Mouse (Mus musculus) cerebellum, postnatal 14 days (tissue): ENCODE measurements around the gene Irak2.
"Not testable (repeated sequence)": the region's sequence is repeated elsewhere in the genome, so short reads cannot be mapped to it uniquely, and the experiment has no call there.

Experiments
- DNase-seq, 2 experiments: peaks; one replicate each; pipeline ENCODE4 v3.0.0; 2021; ENCODE audit warnings: mixed read lengths in 2 of 2

Irak2 gene

DNA sequence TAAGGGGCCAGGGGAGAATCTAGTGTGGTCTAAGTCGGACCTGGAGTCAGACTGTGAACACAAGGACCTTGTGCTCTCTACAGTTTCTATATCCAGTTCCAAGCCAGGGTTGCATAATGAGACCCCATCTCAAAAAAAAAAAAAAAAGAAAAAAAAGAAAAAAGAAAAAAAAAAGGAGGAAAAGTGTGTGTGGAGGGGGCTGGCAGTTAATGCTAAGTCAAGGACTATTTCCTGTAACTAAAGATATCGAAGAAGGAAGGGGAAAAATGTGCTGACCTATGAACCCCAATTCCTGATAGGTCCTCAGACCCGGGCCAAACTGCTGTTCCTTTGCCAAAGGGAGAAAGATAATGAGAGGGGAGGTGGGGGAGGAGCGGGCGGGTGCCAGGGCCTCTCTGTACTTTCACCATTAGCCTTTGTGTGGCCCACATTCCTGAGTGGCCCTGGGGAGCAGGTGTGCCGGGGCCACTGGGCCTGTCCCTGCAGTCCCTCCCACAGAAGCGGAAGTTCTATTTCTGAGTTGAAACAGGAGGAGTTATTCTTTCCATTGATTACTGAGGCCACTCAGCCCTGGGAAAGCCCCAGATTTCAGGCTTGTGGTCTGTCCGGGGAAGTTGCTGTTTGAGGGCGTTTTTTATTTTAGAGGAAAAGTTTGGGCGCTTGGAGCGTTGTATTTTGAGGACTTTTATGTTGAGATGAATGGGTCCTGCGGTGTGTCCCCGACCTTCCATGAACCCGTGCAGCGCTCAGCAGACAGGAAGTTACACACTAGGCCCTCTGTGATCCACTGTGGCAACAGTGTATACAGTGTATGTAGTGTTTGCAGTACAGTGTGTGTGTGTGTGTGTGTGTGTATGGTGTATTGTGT lies 30.3 kb downstream of the Irak2 start:
- DNase-seq = no peak

DNA sequence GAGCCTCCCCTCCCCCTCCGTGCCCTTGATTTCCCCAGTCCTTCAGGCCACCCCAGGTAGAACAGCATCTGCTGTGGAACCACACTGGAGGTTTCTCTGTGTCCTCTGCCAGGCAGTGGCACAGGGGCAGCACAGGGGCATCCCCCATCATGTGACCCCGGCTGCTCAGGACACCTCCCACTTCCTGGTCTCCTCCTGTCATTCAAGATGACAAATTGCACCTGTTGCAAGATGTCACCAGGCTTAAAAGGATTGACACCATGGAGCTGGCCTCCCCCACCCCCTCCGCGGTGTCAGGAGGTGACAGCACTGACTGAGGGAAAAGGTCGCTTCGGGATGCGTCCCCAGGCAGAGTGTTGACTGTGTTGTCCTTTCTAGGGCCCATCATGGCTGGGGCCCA lies 31.6 kb downstream of the Irak2 start:
- no peak for DNase-seq

DNA sequence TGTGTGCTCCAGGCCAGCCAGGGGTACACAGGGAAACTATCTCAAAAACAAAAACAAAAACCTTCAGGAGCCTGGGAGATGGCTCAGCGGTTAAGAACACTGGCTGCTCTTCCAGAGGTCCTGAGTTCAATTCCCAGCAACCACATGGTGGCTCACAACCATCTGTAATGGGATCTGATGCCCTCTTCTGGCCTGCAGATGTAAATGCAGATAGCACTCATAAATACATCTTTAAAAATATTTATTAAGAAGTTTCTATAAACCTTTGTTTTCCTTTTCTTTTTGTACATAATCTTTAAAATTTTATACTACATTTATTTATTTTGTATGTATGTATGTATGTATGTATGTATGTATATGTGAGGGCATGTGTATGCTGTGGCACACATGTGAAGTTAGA lies 33.8 kb downstream of the Irak2 start:
- DNase-seq = not testable (repeated sequence)

DNA sequence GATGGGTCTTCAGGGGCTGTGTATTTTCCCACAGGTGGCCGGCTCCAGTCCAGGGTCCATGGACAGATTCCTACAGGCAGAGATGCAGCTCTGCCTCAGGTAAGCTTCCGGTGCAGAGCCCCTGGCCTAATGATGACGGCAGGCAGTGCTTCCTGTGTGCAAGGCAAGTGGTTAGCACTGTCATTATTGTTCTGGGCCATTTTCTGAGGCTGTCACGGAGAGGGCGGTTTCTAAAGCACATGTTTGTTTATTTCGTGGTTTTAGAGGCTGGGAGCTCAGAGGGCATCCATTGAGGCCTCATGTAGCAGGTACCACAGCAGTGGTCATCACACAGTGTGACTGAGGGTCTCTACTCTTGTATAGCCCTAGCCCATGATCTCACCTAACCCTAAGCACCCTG lies 34.7 kb downstream of the Irak2 start:
- no peak for DNase-seq

DNA sequence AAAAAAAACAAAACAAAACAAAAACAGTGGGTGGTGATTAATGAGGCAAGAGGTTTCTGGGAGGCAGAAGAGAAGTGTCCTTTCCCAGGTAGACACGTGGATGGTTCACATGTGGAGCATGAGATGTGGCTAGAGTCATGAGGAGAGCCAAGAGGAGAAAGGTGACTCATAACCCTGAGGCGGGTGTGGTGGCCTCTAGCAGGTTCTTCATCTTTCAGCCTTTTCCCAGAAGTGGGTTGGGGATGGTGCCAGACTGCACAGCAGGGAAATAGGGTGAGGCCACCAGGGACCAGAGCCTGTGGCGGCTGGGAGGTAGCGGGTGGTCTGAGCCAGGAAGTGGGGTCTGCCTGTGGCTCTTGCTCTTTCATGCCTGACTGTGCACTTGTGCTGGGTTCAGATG lies 37.0 kb downstream of the Irak2 start:
- no peak for DNase-seq

DNA sequence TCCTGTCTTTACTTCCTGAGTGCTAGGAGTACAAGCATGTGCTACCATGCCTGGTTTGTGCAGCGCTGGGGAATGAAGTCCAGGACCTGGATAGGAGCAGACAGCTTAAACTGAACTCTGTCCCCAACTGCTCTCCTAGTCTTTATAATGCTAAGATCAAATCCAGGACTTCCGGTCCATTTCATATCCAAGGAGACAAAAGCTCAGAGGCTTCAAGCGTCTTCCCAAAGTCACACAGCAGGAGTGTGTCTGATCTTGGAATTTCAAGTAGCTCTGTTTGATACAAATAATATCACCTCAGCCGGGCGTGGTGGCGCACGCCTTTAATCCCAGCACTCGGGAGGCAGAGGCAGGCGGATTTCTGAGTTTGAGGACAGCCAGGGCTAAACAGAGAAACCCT lies 37.7 kb downstream of the Irak2 start:
- DNase-seq = no peak

DNA sequence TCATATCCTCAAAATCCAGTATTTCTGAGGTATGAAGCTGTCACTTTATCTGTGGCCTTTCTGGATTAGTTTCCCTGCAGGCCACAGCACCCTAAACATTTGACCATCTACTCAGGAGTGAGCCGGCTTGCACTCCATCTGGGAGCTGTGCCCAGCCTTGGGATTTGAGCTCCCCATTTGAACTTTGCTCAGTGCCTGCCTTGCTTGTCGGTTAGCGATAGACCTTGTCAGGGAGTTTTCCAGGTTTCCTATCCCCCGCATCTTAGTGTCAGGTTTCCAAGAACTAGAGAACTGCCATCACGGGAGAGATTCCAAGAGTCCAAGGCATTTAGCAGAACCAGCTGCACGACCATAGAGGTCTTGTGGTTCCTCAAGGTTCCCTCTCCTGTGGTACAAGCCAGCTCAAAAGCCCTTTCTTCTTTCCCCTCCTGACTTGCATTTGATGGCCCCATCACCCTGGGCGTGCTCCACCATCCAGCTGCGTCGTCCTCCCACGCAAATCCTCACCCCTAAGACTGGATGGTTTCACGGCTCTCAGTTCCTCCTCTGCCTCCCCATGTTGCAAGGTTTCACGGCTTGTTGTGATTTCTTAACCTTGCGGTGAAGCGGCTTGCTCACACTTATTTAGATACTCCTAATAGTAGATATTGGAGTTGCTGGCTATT lies 38.9 kb downstream of the Irak2 start:
- DNase-seq = no peak

DNA sequence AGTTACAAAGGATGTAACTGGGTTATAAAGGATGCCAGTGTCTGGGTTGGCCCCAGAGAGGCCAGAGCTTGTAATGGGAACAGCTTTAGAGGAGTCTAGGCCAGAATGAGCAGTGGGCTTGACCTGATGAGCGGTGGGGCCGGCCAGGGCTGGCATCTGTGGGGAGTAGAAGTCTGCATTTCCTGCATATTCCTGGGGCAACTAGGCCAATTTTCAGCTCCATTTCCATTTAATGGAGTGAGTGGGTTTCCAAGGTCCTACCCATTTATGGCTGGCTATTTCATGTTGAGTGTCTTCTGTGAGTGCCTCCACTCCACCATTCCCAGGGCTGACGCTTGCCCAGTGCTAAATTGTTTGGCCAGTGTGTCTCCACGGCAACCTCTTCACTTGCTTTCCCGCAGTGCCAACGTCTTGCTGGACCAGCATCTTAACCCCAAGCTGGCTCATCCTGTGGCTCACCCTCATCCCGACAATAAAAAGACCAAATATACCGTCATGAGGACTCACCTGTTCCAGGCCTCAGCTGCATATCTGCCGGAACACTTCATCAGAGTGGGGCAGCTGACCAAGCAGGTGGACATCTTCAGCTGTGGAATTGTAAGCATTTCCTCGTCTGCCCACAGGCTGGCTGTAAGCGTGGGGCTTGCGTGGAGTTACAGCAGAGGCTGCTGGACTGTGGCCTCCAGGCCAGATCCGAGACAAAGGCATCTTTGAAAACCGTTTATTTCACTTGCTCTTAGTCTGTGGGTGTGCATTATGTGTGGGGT lies 40.2 kb downstream of the Irak2 start:
- DNase-seq = peak; percentile 36 to 37

DNA sequence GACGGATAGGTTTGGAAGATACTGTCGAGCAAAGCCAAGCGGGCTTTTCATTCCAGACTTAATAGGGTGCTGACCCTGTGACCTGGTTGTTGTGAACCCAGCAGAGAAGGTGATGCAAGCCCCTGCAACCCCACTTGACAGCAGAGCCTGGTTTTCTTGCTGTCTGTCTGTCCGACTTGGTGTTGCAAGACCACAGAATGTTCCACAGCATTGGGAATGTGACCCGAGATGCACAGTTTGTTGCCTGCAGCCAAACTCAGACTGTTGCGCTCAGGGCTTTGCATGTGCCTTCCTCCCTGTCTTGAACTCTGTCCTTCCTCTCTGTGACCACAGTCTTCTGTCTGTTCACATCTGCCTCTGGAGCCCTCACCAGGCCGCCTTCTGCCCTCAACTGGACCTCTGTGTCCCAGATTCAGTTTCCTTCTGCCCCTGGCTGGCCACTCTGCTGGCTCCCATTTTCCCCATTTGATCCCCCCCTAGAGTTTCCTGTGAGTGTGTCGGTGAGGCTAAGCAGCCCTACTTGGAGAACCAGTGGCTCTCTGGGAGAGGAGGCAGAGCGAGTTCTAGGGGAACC lies 41.8 kb downstream of the Irak2 start:
- no peak for DNase-seq

DNA sequence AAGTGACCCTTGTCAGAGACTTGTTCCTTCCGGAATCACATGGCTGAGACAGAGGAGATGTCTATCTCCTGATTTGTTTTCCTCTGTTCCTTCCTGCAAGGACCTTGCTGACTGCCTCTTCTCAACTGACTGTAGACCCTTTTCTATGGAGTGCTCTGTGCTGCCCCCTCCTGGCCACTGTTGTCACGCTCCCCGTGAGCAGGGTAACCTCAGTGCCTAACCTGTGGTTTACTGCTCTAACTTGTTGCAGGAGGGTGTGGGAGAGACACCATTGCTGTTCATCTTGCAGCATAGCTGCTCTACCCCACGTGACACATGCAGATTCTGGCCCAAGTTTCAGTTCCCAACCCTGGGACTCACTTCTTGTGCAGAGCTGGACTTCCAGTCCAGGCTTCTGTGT lies 43.0 kb downstream of the Irak2 start:
- peak; percentile 79 to 90 for DNase-seq

DNA sequence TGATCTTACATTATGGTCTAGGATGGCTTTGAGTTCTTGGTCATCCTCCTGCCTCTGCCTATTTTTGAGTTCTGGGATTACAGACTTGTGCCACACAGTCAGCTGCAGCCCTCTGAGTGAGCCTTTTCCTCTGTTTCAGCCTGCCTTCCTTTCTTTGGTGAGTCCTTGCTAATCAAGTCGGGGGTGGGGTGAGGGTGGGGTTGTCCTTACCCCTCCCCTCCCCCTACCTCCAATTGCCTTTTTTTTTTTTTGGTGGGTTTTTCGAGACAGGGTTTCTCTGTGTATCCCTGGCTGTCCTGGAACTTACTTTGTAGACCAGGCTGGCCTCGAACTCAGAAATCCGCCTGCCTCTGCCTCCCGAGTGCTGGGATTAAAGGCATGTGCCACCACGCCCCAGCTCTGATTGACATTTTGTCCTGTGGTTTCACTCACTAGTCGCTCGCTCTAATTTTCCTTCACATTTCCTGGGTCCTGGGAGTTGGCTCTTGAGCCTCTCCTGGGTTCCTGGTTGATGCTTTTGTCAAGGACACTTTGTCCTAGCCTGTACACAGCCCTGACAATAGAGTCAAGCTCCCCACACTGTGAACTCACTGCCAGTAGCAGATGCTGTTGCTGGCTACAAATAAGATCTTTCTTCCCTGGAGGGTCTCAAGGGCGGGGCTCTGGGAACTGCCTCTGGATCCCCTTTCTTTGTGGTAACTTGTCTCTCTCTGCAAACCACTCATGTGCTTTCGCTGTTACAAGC lies 45.0 kb downstream of the Irak2 start:
- DNase-seq = no peak

DNA sequence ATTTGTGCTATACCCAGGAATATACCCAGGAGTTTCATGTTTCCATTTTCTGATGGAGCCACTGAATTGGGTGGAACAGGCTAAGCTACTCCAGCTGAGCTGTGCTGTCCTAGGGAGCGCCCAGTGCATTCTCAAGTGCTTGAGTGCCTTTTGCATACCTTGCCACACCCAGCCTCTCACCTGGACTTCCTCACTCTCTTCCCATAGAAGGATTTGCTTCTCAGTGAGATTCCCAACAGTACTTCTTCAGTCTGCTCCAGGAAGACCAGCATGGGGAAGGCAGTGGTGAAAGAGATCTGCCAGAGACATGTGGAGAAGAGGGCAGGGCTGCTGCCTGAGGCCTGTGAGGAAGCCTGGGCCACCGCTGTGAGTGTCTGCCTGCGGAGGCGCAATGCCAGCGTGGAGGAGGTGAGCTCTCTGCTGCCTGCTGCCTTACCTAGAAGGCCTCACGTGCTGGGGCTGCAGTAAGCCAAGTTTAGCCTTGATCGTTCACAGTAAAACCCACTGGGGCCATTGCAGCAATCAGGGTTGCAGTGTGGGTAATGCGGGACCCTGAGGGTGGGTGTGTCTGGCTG lies 48.4 kb downstream of the Irak2 start:
- peak; percentile 69 to 83 for DNase-seq

DNA sequence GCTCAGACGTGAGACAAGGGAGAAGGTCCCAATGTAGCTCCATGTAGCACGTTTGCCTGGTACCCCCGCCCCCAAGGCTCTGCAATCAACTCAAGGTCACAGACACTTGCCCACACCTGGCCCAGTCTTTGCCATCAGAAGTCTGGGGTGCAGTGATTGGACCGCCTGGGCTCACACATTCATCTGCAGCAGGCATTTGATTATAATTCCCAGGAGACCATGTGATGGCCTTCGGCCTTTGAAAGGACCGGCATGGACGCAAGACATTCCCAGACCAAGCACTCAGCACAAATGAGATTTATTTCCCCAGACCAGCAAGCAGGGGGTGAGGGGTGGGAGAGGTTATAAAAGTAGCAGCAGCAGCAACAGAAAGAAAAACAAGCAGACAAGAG lies 51.7 kb downstream of the Irak2 start:
- DNase-seq = no peak

DNA sequence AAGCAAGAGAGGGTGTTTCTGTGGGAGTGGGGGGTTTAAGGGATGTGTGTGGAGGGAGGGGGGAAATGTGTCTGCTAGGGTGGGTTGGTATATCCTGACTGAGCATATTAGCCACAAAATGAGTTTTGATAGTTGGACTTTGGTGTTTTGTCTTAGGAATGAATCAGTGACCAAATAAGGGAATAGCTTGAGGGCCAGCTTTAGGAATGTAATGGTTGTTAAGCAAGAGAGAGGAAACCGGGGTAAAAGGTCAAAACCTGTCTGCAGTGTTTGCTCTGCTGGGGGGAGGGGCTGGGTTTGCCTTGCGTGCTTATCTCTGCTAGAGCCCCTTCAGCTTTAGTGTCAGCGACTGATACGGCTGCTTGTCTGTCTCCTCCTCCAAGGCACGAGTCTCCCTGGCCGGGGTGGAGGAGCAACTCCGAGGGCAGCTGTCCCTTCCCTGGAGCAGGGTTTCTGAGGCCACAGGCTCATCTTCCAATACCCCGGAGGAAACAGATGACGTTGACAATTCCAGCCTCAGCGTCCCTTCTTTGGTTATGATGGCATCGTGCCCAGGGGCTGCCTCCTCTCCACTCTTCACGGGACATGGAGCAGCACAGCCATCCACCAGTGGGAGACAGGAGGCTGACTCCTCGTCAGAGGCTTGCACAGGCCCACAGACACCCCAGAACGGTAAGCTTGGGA lies 52.3 kb downstream of the Irak2 start:
- DNase-seq = no peak

DNA sequence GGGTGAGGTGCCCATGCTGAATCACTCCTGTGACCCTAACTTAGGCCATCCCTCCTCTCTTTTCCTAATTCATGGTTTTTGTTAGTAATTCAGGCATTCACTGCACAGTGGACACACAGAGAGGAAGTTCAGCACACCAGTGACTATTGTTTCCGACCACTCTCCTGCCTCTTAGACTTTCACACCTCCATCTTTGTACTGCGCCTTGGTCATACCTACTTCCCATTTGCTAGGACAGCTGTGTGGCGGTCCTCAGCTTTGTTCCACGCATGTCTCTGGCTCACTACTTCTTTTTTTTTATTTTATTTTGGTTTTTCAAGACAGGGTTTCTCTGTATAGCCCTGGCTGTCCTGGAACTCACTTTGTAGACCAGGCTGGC lies 52.8 kb downstream of the Irak2 start:
- no peak for DNase-seq

DNA sequence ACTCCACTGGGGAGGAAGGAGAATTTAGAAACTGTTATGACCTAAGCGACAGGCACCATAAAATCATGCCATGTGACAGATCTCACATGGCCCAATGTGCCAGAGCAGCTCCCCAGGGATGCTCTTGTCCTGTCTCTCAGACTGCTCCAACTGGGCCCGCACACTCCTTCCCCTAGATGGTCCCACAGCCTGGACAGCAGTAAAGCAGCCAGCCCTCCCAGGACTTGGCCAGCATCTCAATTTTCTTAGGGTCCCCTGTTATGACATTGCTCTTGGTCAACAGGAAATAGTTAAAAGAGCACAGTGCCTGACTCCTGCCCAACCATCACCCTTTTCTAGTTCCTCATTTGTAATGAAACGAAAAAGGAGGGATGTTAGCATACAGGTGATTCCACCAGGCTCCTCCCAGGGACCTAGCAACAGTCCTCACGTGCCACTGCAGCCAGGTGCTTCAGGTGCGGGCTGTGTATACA lies 54.4 kb downstream of the Irak2 start:
- DNase-seq = no peak

DNA sequence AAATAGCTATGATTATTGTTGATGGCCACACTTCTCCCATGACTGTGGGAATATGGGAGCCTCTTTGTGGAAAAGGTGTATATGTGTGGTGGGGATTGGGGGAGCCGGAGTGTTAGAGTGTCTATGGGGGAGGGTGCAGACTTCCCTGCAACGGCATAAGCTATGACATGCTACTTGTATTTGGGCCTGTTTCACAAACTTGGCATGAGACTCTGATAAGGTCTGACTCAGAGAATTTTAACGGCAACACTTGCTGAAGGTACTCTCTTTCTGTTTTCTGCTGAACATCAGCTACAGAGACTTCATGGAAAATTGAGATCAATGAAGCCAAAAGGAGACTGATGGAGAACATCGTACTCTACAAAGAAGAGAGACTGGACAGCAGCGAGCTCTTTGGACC lies 55.1 kb downstream of the Irak2 start:
- no peak for DNase-seq

DNA sequence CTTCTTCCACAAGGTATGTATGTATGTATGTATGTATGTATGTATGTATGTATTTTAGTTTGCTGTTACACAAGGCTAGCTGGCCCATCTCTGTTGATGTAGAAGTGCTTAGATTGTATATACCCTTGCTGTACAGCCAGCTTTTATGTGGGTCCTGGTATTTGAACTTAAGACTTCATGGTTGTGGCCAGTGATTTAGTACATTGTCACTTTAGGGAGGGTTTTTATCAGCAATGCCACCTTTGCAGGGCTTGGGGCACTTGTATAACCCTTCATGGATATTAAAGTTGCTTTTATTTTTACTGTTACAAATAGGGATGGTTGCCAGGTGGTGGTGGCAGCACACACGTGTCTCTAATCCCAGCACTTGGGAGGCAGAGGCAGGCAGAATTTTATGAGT lies 56.9 kb downstream of the Irak2 start:
- DNase-seq = no peak

DNA sequence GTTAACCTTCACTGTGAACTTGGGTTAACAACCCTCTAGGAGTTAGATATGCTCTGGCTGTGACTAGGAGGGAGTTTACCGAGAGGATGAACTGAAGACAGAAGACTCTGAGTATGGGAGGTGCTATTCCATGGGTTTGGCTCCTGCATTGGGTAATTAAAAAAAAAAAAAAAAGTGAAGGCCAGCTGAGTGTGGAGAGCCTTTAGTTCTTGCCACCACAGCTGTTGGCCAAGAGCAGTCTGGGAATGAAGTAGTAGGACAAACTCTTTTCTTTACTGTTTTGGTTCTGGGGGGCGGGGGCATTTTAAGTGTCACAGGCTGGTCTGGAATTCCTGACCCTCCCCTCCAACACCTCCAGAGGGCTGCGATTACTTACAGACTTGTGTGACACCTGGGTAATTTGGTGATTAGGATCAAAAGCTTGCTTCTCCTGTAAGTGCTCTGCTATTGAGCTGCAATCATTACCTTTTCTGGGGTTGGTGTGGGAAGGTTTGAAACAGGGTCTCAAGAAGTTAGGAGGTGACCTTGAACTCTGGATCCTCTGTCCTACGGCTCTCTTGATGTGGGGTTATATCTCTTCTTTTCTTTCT lies 57.6 kb downstream of the Irak2 start:
- DNase-seq = no peak

DNA sequence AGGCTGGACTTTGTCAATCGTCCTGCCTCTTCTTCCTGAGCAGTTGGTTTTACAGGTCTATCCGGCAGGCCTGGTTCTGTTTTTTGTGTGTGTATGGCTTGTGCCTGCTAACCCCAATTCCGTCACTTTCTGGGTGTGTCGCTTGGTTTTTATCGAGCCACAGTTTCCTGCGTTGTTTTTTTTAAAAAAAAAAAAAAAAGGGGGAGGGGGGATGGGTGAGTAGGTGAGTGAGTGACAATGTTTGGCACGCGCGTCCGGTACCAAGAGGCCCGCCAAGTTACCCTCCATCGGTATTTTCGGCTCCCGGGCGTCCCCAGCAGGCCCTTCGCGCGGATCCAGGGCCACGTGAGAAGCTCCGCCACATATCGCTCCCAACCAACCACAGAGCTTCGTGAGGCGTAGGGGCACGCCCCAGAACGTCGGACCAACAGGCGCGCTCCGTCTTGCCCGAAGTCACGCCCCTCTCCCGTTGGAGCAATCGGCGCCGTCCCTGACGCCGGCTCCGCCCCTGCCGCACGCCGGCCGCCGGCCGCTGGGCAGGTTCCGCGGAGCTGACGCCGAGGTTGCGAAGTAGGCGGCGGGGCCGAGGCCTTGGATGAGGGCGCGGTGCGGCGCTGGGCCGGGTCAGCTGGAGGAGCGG lies 58.4 kb downstream of the Irak2 start, which contains the start of gene Tatdn2:
TSS of gene Tatdn2 (plus strand) at position 469 of the 640 bp plus-strand sequence.
- peak; percentile 94 to 96 for DNase-seq
